ENCODE assay signal across 9 mouse cellular contexts in genomic region chr7:68843374-68843773, GRCm38 (mm10).
DNase-seq lines count a peak whose midpoint lies in the region; TF ChIP-seq lines count a peak whose summit lies in the region.
"Had no signal": no experiment of that assay in that cellular context is flagged by ENCODE, and none has a peak within 500 bp of the region (broad histone marks: within the 10 kb centered on the region; RNA-seq: fewer than 3 reads in every experiment).

No protein-coding gene starts in this region.

- no peaks in the 10 kb centered on the region for H3K36me3 ChIP-seq in limb, embryonic 10.5 days

- no peak overlapping the region for H3K4me3 ChIP-seq in layer of hippocampus, adult 2 months
- no peak overlapping the region for H3K4me3 ChIP-seq in limb, embryonic 10.5 days
- H3K4me3 ChIP-seq: erythroblast, embryonic 14.5 days had no signal

- intact Hi-C loops in left cerebral cortex, postnatal 14 days (cut with DNase I): no loop called here

- peak; percentile 15 to 68 for DNase-seq in adrenal gland, adult (ENCODE audit: inconsistent age in 2 of 2, low spot score in 1 of 2)
- no peak for DNase-seq in adrenal gland, adult 2 months
- DNase-seq in layer of hippocampus, adult 2 months (ENCODE audit: low spot score in 2 of 2): no peak
- no peak for DNase-seq in layer of hippocampus, adult 11-12 months (ENCODE audit: low spot score)
- peak; percentile 25 for DNase-seq in ES-CJ7 (ENCODE audit: low read depth, low spot score)
- DNase-seq in limb, embryonic 10.5 days (ENCODE audit: low spot score): peak; percentile 56
- DNase-seq in left cerebral cortex, postnatal 14 days (ENCODE audit: low spot score in 2 of 2): no peak
- DNase-seq in cerebellum, adult 11 months: no peak

- H3K27me3 ChIP-seq in limb, embryonic 10.5 days (ENCODE audit: low read depth, poor library complexity, severe bottlenecking): no peaks in the 10 kb centered on the region

- H3K4me1 ChIP-seq in limb, embryonic 10.5 days: peaks cover 7% of the 10 kb centered on the region

- no peak overlapping the region for H3K27ac ChIP-seq in layer of hippocampus, adult 2 months
- no peak overlapping the region for H3K27ac ChIP-seq in limb, embryonic 10.5 days

- TF ChIP-seq CTCF in layer of hippocampus, adult 2 months (conservative IDR thresholded peaks at IDR 0.05): peak; percentile 72

- WGBS in limb, embryonic 10.5 days: 46% methylated on average over 4 of the region's 4 CpGs

- no peaks in the 10 kb centered on the region for H3K9me3 ChIP-seq in limb, embryonic 10.5 days (replicated peaks)

Comparison
In these comparisons a context has a peak if more than half of its experiments do, and no peak if none do; other contexts are left out.
1. DNase-seq: peak in adrenal gland, adult (2 of 2), ES-CJ7 (single experiment) and limb, embryonic 10.5 days (single experiment); none in adrenal gland, adult 2 months (single experiment), layer of hippocampus, adult 2 months (0 of 2), layer of hippocampus, adult 11-12 months (single experiment), left cerebral cortex, postnatal 14 days (0 of 2) and cerebellum, adult 11 months (single experiment).